Mouse (Mus musculus) ES-CJ7 (cell line): ENCODE data around the gene Trim59.
A peak's percentile ranks its signal among the peaks of the same experiment; 100 is the strongest.

ENCODE experiments used
- DNase-seq: peaks from one replicate; pipeline ENCODE4 v3.0.0; 2011; ENCODE audit warnings: low read depth, low spot score

Gene Trim59

GRCm38 (mm10) chr3:69005338-69006245 lies 39.0 kb downstream of the Trim59 start:
- peak; percentile 54 for DNase-seq

DNA sequence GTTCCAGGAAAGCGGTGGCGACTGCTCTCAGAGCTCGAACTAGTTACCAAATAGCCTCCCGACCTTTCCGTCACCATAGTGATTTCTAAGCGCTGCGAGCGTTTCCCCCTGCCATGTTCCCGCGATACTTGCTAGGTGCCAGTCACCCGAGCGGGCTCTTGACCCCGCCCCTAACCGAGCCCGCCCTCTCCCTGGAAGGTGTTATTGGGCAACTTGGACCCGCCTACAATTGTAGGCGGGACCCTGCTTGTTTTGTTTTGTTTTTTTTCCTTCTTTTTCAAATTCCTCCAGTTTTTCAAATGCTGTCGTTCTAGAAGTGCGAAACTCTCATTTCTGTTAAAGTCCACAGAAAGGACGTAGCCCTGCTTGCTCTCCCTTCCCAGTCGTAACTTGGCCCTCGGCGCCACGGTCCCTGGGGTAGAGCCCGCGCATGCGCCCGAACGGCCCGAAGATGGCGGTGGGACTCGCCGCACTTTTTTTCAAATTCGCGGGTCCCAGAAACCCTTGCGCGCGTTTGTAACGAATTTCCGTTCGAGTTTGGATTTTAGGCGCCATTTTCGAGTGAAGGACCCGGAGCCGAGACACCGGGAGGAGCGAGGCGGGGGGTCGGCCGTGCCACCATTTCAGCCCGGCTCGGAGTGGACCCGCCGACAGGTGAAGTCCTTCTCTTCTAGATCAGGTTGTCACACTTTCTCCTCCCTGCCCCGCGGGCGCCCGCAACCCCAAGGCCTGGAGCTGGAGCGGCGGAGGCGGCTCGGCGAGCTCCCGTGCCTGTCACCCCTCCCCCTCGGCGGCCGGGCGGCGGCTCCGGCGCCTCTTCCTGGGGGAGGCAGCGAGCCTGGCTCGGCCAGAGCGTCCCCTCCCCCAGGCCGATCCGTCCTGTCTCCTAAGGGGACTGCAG lies 39.9 kb downstream of the Trim59 start, which contains the start of the genes Ift80 and Smc4:
Ift80 (minus strand) TSS at position 134 of the 901 bp plus-strand sequence.
Smc4 (plus strand) TSS at position 302 of the 901 bp plus-strand sequence.
- peak; percentile 97 for DNase-seq

- no peak for DNase-seq
Observed at GRCm38 (mm10) chr3:69004055-69004436, 40.5 kb downstream of the Trim59 start.

DNA sequence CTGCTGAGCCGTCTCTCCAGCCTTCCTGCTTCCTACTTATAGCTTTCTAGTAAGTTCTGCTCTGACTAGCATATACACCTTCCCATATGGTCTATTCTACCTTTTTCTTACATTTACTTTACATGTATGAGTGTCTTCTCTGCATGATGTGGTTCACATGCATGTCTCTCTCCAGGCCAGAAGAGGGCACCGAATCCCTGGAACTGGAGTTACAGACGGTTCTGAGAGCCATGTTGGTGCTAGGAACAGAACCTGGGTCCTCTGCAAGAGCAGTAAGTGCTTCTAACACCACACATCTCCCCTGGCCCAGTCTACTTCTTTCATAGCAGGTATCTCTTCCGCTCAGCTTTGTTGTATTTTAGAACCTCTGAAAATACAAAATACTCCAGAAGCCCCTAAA lies 41.8 kb downstream of the Trim59 start:
- DNase-seq: peak; percentile 53

DNA sequence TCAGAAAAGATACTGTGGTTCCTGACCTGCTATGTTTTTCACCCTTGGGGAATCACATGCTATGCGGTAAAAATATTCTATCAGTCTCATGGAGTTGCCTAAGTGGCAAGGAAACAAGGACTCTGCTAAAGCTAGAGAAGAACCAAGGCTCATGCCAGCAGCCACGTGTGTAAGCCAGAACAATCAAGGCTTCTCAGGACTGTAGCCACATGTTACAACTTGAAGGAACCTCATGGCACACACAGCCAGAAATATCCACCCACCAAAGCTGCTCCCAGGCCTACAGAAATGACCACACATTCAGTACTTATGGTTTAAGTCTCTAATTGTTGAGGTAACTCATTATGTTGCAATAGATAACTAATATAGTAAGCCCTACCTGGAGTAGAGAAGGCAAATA lies 58.0 kb downstream of the Trim59 start:
- no peak for DNase-seq
